Mouse (Mus musculus) G1E (cell line): Measurements from ENCODE around the gene Csrp2. TPM values are rescaled to one million over a fixed set of nuclear protein-coding genes. Genes with fewer than 3 reads are reported as not detected.

Experiments used
- ATAC-seq: 2 replicates; pipeline ENCODE4 v1.8.0; 2016; ENCODE audit warnings: mild to moderate bottlenecking; ENCODE audit not compliant: insufficient number of reproducible peaks, poor library complexity, low FRiP score, severe bottlenecking; ENCODE audit errors: extremely low read depth
- DNase-seq: peaks from one replicate; pipeline ENCODE4 v3.0.0; 2012; ENCODE audit warnings: low spot score
- H3K27me3 ChIP-seq: 2 replicates; pipeline ENCODE4 v1.6.1; 2012; ENCODE audit warnings: mild to moderate bottlenecking, low read length, inconsistent platforms; ENCODE audit not compliant: insufficient read depth
- H3K36me3 ChIP-seq: replicated peaks from 2 replicates; pipeline ENCODE3; 2012; ENCODE audit warnings: mild to moderate bottlenecking, inconsistent platforms
- H3K4me1 ChIP-seq: 2 replicates; pipeline ENCODE4 v1.6.1; 2012; ENCODE audit warnings: low read depth, low read length, inconsistent platforms, mixed read lengths; ENCODE audit not compliant: insufficient read depth
- H3K4me3 ChIP-seq: 2 replicates; pipeline ENCODE4 v1.5.1; 2012; ENCODE audit warnings: low read depth, mild to moderate bottlenecking, inconsistent platforms, low read length, moderate library complexity, mixed read lengths
- H3K9me3 ChIP-seq: replicated peaks from 2 replicates; pipeline ENCODE4 v1.6.1; 2012; ENCODE audit warnings: inconsistent platforms
- CTCF ChIP-seq: IDR thresholded peaks from 2 replicates; pipeline ENCODE4 v1.5.1; 2012; ENCODE audit warnings: low read depth, low read length, inconsistent platforms, mixed read lengths
- GATA1 ChIP-seq: IDR thresholded peaks from 2 replicates; pipeline ENCODE4 v1.6.1; 2012; ENCODE audit warnings: borderline replicate concordance, low read length, inconsistent platforms, mixed read lengths
- GATA2 ChIP-seq: IDR thresholded peaks from 2 replicates; pipeline ENCODE4 v1.6.1; 2012; ENCODE audit warnings: low read depth, low read length, inconsistent platforms, borderline replicate concordance
- POLR2AphosphoS5 ChIP-seq: IDR thresholded peaks from 2 replicates; pipeline ENCODE4 v1.6.1; 2012; ENCODE audit warnings: low read depth, low read length, inconsistent platforms; ENCODE audit not compliant: insufficient replicate concordance
- TAL1 ChIP-seq: conservative IDR thresholded peaks from 2 replicates; pipeline ENCODE4 v1.6.1; 2012; ENCODE audit warnings: low read depth, low read length, inconsistent platforms, mixed read lengths
- polyA plus RNA-seq: library from polyadenylated mRNA; stranded (reverse); fragments of >175 nt; gene quantifications from 2 replicates; pipeline ENCODE4 v1.2.3, GENCODE M21; 2012
- total RNA-seq, 2 experiments: library from RNA; stranded (forward) in 1 of 2; stranded (reverse) in 1 of 2; fragments of 200-1000 nt in 1 of 2; fragments of >200 nt in 1 of 2; fragmentation: Nextera tagmentation in 1 of 2; gene quantifications; 2 replicates each; pipeline ENCODE4 v1.2.3; 2014 to 2017

Gene Csrp2
- total and polyA plus RNA-seq, 3 experiments, result 0.44 TPM; not detected in 2

DNA sequence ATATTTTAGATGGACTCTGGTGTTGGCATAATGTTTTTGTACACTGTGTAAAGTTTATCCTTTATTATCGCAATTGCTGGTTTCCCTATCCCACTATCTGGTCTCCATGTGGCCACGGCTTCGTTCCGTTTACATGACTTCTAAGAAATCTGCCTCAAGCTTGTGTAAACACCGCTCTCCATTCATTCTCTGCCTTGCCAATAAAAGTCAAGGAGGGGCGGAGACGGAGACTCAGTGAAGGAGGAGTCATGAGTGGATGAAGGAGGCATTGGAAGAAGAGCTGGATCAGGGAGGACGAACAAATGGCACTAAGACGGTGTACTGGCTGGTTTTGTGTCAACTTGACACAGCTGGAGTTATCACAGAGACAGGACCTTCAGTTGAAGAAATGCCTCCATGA lies 52.4 kb downstream of the Csrp2 start:
- Histone ChIP-seq H3K27me3 (no peaks in the 10 kb centered on the region), H3K4me1 (peaks cover 5% of the 10 kb centered on the region), H3K9me3 (no peaks in the 10 kb centered on the region), H3K36me3 (peaks cover 91% of the 10 kb centered on the region), H3K4me3 (no peak overlapping the region)
- DNase-seq (no peak), ATAC-seq (no peak)
- TF ChIP-seq POLR2AphosphoS5 (no peak), GATA2 (no peak), CTCF (no peak), TAL1 (no peak), GATA1 (no peak)

- no peak for TF ChIP-seq POLR2AphosphoS5
- TF ChIP-seq GATA2, result no peak
- TF ChIP-seq TAL1, result no peak
- TF ChIP-seq CTCF, result no peak
- no peak for TF ChIP-seq GATA1
- DNase-seq (no peak), ATAC-seq (no peak)
- no peaks in the 10 kb centered on the region for H3K9me3 ChIP-seq
- no peaks in the 10 kb centered on the region for H3K27me3 ChIP-seq
- peaks cover 89% of the 10 kb centered on the region for H3K36me3 ChIP-seq
- H3K4me1 ChIP-seq, result peaks cover 6% of the 10 kb centered on the region
- H3K4me3 ChIP-seq, result no peak overlapping the region
Measured at GRCm38 (mm10) chr10:110974463-110974862, 54.9 kb downstream of the Csrp2 start.

GRCm38 (mm10) chr10:110974885-110975284 lies 55.3 kb downstream of the Csrp2 start:
- ATAC-seq, result no peak
- Histone ChIP-seq H3K9me3 (no peaks in the 10 kb centered on the region), H3K36me3 (peaks cover 89% of the 10 kb centered on the region)

GRCm38 (mm10) chr10:110976046-110976445 lies 56.5 kb downstream of the Csrp2 start:
- H3K4me3 ChIP-seq, result no peak overlapping the region
- no peaks in the 10 kb centered on the region for H3K9me3 ChIP-seq
- ATAC-seq (peak; percentile 41; the same call in 1 of the 2 replicates), DNase-seq (no peak)
- no peaks in the 10 kb centered on the region for H3K27me3 ChIP-seq
- TF ChIP-seq GATA2, result no peak
- TF ChIP-seq CTCF, result 0 out of 2 replicates have a peak, but pooled peaks have one; percentile 19
- H3K36me3 ChIP-seq, result peaks cover 90% of the 10 kb centered on the region
- H3K4me1 ChIP-seq, result peaks cover 11% of the 10 kb centered on the region

More at GRCm38 (mm10) chr10:110974885-110975284, 55.3 kb downstream of the Csrp2 start:
- no peaks in the 10 kb centered on the region for H3K27me3 ChIP-seq
- no peak for DNase-seq
- H3K4me3 ChIP-seq, result no peak overlapping the region
- TF ChIP-seq GATA2 (no peak), TAL1 (no peak), GATA1 (no peak), POLR2AphosphoS5 (no peak), CTCF (no peak)
- peaks cover 9% of the 10 kb centered on the region for H3K4me1 ChIP-seq

GRCm38 (mm10) chr10:110977379-110977778 lies 57.8 kb downstream of the Csrp2 start:
- ATAC-seq (no peak), DNase-seq (no peak)
- Histone ChIP-seq H3K4me1 (peaks cover 12% of the 10 kb centered on the region), H3K27me3 (no peaks in the 10 kb centered on the region), H3K9me3 (no peaks in the 10 kb centered on the region), H3K36me3 (peaks cover 87% of the 10 kb centered on the region), H3K4me3 (no peak overlapping the region)
- no peak for TF ChIP-seq GATA2
- TF ChIP-seq POLR2AphosphoS5, result no peak
- TF ChIP-seq CTCF, result no peak
- no peak for TF ChIP-seq GATA1
- no peak for TF ChIP-seq TAL1

DNA sequence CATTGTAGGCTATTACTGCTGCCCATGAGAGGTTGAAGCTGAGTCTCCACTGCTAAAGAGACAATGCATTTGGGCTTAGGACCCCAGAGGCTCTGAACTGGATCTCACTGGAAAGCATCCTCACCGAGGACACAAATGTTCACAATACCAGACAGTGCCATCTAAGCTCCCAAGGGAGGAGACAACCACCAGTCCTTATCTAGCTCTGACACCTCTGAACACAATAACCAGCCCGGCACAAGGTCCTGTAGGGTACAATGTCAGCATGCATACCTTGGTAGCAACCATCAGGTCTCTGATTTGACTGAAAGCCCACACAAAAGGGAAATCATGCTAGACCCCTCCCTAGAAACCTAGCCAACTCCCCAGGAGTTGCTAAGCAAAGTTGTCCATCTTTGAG lies 59.8 kb downstream of the Csrp2 start:
- Histone ChIP-seq H3K27me3 (no peaks in the 10 kb centered on the region), H3K4me1 (peaks cover 14% of the 10 kb centered on the region), H3K36me3 (peaks cover 83% of the 10 kb centered on the region), H3K9me3 (no peaks in the 10 kb centered on the region), H3K4me3 (no peak overlapping the region)
- DNase-seq, result no peak
- no peak for ATAC-seq
- TF ChIP-seq GATA1, result no peak
- no peak for TF ChIP-seq TAL1
- no peak for TF ChIP-seq CTCF
- TF ChIP-seq POLR2AphosphoS5, result no peak
- TF ChIP-seq GATA2, result no peak

- DNase-seq (no peak), ATAC-seq (no peak)
- Histone ChIP-seq H3K4me1 (peaks cover 14% of the 10 kb centered on the region), H3K36me3 (peaks cover 73% of the 10 kb centered on the region), H3K9me3 (no peaks in the 10 kb centered on the region), H3K4me3 (no peak overlapping the region), H3K27me3 (no peaks in the 10 kb centered on the region)
- TF ChIP-seq POLR2AphosphoS5 (no peak), GATA1 (no peak), GATA2 (no peak), TAL1 (no peak), CTCF (no peak)
Measured at GRCm38 (mm10) chr10:110980441-110980840, 60.9 kb downstream of the Csrp2 start.
